Mouse (Mus musculus): ENCODE measurements around the gene Meox2. TPM values are rescaled to one million over a fixed set of nuclear protein-coding genes. Genes with fewer than 3 reads are reported as not detected.
"Not testable (repeated sequence)": the region's sequence is repeated elsewhere in the genome, so short reads cannot be mapped to it uniquely, and the experiment has no call there.

The Meox2 gene
- total RNA-seq (2021), result not detected
- long read RNA-seq, result 0 reads

DNA sequence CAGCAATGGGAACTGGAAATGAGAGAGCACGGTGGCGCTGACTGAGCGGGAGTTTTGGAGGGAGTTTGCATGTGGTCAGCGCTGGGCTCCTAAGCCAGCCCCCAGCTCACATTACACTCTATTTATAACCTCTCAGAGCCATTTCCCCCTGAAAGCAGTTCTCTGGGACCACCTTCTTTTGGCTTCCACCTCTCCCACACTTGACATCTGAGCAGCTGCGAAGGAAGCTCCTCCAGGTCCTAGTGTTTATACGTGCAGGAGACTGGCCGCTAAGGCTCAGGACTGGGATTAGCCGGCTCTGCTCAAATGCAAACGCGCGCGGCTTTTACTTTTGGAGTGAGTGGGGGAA, at the start of gene Meox2:
Gene Meox2 (plus strand): TSS at position 151 of the 349 bp plus-strand sequence.
- peak; percentile 3 to 11 for DNase-seq (ENCODE audit: low spot score in 2 of 2)

DNA sequence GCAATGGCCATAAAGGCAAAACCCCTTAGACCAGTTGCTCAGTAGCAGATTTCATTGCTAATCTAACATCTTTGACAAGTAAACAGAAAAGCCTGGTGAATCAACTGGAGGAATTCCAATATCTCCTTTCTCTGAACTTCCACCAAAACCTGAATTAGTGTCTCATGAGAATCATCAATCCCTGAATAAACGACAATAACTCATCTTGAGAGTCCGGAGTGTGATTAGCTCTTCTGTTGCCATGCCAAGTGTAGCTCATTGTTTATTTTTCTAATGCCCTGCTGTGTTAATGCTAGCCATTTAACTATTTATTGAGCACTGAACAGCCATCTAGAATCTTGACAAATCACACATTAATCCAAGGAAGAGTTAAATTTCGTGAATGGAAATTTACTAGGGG, 35.7 kb upstream of the Meox2 start:
- DNase-seq (ENCODE audit: low spot score in 2 of 2), result no peak

DNA sequence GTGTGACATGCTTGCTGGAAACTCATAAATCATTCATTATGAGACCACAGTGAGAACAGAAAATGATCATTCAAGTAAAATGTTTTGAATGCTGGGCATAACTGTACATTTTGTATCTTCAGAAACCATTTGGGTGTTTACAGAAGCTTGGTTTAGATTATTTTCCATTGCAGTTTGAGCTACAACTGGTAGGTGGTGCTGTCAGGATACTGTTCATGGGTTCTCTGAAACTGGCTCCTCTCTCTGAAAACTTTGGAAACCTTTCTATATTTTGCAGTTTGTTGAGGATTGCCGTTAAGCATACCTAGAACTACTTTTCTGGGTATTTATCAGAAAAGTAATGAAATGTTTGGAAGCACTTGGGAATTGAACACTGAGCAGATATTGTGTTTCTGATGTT, 31.0 kb upstream of the Meox2 start:
- DNase-seq (ENCODE audit: low spot score in 2 of 2), result no peak

DNA sequence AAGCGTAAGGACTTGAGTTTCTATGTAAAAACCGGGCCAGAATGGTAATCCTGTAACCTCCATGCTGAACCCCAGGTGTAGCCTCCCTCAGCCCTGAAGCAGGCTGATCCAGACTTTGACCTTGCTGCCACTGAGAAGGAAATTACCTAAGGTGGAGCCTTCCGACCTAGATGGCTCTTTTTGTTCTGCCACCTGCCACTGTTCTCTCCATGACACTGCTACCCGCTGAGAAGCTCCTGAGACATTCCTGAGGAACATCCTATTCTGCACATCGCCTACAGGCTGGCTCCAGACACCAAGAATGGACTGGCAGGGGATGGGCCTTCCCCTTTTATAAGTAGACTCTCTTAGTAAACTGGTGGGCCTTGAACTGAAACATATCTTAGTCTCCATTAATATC, 28.3 kb upstream of the Meox2 start:
- not testable (repeated sequence) for DNase-seq (ENCODE audit: low spot score in 2 of 2)

DNA sequence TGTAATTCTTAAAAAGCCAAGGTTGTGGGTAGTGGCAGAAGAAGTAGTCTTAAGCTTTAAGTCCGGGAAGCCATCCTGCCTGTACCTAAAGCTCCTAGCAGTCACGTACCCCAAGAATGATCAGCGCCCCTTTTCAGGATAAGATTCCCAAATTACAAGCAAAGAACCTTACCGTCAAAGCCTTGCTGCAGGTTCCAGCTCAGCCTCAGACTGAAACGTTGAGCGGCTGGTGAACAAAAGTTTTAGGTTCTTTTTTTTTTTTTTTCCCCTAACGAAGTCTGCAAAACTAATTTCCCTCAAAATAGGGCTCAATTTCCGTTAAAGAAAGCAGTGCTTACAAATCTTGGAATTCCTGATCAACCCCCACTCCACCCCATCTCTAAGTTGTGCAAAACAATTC, 1.8 kb upstream of the Meox2 start:
- DNase-seq (ENCODE audit: low spot score in 2 of 2), result no peak

DNA sequence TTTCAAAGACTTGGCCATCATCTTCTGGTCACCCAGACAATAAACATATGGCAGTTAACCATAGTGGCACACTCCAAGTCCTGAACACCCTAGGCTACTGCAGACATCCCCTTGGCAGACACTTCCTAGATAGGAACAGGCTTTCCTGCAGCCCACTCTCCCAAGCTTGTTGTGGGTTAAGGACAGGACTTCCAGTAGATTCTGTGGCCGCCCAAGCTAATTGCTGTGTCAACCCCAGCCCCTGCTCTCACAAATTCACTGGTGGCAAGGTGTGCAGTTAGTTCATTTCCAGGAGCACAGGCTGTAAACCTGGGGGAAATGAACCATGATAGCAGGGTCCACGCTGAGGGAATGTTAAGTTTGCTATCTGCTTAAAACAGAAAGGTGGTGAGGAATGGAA, 1.2 kb upstream of the Meox2 start:
- DNase-seq (ENCODE audit: low spot score in 2 of 2), result no peak

DNA sequence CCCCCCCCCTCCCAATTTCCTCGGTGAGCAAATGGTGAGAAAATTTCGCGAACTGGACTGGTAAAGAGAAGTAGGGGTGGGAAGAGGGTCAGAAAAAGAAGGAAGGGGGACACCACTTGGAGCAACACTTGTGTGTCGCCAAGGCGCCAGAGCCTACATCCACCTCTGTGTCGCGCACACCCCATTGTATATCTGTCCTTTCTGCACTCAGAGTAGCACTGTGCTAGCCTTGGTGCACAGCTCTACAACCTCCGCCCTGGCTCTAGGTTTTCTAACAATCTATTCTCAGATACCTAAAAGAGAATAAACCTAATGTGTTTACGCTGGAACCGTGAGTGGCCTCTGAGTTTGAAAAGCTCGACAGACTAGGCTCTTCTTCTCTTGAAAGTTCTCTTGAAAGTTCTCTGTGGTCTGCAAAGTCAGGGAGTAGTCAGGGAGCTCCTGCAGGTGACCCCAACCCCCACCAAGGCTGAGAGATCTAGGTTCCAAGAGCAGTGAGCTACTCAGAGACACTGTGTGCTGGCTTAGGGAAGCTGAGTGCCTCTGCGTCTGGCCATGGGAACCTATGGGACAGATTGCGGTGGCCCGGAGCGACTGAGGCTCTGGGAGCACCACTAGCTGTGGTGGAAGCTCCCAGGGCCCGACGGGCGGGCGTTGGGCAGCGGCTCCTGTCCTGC, 489 bp upstream of the Meox2 start:
- DNase-seq (ENCODE audit: low spot score in 2 of 2), result no peak

DNA sequence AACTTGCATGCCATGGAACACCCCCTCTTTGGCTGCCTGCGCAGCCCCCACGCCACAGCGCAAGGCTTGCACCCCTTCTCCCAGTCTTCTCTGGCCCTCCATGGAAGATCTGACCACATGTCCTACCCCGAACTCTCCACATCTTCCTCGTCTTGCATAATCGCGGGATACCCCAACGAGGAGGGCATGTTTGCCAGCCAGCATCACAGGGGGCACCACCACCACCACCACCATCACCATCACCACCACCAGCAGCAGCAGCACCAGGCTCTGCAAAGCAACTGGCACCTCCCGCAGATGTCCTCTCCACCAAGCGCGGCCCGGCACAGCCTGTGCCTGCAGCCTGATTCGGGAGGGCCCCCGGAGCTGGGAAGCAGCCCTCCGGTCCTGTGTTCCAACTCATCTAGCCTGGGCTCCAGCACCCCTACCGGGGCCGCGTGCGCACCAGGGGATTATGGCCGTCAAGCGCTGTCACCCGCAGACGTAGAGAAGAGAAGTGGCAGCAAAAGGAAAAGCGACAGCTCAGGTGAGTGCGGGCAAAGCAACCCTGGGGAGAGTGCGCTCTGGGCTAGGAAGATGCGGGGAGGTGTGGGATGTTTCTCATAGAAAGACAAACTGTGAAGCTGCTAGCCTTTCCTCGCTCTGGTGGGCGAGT, 606 bp downstream of the Meox2 start:
- DNase-seq (ENCODE audit: low spot score in 2 of 2), result peak; percentile 19 to 40

DNA sequence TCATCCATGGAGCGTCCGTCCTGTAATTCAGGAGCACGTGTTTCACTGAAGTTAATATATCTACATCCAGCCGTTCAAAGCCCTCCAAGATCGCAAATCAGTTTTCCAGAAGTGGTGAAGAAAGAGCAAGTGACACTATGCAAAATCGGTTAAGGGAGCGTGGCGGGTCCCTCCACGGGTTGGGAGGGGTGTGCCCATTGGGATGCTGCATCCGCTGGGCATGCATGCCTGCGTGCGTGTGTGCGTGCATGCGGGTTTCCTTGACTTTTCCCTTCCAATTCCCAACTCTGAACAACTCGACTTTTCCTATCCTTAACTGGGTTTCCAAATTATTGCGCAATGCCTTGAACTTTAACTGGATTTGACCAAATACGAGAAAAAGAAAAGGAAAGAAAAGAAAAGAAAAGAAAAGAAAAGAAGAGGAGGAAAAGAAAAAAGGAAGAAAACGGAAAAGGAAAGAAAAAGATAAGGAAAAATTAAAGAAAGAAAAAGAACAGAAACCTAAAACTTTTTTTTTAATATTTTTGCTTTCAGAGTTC, 1.2 kb downstream of the Meox2 start:
- no peak for DNase-seq (ENCODE audit: low spot score in 2 of 2)

DNA sequence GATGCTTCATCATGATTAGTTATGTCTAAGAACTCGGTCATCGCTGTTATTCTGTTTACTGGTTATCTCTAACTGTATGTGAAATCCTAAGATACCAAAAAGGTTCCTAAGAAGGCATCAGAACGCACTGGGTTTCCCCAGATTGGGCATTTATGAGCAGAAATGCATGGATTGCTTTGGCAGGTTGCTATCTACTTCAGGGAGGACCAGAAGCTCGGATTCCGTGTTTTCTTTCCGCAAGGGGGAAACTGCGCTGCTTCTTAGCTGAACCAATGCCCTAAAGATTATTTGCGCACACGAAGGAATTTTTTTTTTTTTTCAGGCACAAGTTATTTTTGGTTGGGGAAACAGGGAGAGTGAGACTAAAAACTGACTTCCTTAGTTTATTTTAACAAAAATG, 2.6 kb downstream of the Meox2 start:
- DNase-seq (ENCODE audit: low spot score in 2 of 2), result no peak

DNA sequence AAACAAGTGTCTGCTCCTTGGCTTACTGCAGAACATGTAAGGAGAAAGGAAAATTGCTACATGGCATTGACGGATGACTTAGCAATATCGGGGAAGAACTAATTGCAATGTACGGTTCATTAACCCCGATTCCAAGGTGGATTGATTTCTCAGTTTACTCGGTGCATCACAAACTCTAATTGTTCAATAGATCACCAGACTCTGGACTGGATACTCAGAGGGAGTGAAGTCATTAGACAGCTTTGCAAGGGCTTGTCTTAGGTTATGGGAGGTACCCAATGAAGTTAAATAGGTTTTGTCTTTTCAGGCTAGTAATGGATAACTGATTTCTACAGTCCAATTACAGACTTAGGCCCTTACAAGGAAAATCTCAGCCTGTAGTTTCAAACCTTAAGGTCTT, 10.9 kb downstream of the Meox2 start:
- no peak for DNase-seq (ENCODE audit: low spot score in 2 of 2)

DNA sequence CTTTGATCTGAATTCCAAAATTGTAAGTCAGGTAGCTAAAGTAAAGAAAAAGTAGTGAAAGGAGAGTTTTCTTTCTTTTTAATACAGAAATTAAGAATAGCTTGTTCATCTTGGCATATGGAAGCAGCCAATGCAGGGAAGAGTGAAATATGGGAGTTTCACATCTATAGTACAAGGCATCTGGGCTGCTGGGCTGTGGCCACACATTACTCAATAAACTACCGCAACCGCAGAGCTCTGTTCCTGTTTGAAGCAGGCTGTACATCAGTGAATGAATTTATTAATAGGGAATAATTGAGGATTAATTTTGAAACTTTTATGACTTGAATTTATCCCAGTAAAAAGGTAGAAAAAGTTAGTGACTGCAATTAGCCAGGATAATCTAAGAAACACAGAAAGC, 15.4 kb downstream of the Meox2 start:
- DNase-seq (ENCODE audit: low spot score in 2 of 2), result no peak

DNA sequence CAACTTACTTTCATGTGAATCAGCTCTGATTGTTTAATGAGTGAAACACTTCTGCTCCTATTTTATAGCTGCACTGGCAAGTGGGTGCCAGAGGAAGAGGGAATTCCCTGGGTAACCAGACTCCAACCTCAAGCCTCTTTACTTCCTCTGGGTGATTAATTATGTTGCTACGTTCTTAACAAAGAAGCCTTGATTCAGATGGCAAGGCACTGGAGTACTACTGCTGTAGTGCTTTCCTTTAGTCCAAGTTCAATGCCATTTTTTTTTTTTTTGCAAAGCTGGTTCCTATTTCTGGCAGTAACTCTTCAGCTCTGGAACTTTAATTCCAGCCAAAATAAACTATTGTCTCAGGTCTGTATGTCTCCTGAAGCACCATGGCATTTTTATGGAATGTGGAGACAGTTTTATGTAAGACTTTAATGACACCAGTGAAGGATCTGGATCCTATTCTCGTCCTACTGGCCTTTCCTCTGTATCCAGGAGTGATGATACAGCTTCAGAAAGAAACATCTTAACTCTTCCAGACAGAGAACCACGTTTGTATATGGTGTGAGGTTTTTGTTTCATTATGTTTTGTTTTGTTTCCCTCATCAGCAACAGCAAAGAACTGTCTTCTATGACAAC, 33.9 kb downstream of the Meox2 start:
- DNase-seq (ENCODE audit: low spot score in 2 of 2), result no peak

DNA sequence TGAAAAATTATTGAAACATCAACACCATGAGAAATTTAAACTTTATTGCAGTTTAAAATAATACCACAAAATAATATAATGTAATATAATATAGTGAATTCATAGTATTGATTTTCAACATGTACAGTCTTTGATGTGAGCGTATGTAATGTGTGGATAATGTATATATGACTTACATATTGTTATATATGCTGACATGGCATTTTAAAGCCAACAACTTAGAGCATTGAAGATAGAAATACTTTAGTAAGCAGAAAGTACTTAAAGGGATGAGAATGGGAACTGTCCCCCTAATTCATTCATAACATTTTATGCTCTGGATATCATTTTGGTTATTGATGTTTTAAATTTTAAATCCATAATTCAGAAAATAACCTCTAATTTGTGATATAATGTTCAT, 35.5 kb downstream of the Meox2 start:
- DNase-seq (ENCODE audit: low spot score in 2 of 2), result no peak

DNA sequence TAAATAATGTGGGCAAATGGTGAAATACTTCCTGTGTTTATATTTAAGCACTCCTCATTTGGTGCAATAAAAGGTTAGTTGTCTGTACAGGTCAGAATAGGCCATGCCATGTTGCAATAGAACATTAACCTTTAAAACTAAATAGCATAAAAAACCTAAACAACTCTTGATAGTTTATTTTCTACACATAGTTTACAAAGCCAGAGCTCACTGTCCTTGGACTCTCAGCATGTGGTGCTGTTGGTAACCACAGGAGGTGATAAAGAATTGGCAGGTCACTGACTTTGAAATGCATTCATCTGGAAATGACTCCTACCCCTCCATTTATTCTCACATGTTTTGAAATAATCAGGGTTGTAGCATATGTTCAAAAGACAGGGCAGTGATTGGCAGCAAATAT, 59.4 kb downstream of the Meox2 start:
- no peak for DNase-seq (ENCODE audit: low spot score in 2 of 2)

DNA sequence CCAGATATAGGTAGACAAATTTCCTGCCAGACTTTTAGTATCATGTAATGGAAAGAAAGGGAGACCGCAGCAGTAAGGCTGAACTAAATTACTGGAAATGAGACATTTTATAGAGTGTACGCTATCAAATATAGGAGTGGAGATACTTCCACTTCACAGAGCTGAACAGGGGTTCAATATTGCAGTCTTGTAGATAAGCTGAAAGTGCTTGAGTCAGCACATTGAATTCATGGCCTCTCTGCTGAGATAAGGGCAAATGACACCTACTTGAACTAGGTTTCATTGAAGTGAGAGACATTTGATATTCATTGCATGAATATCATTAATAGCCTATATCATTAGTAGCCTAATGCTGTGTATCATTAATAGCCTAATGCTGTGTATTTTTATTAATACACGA, 65.0 kb downstream of the Meox2 start:
- no peak for DNase-seq (ENCODE audit: low spot score in 2 of 2)

DNA sequence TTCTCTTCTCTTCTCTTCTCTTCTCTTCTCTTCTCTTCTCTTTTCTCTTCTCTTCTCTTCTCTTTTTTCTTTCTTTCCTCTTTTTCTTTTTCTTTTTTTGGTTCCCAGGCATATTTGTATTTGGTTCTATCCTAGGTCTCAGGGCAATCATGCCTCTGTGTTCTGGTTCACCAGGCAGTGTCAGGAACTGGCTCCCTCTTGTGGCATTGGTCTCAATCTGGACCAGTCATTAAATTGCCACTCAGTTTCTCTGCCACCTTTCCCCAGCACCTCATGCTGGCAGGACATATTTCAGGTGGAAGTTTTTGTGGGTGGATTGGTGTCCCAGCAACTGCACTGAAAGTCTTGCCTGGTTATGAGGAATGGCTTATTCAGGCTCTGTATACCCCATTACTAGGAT, 75.3 kb downstream of the Meox2 start:
- peak; percentile 5 to 24 for DNase-seq (ENCODE audit: low spot score in 2 of 2)

DNA sequence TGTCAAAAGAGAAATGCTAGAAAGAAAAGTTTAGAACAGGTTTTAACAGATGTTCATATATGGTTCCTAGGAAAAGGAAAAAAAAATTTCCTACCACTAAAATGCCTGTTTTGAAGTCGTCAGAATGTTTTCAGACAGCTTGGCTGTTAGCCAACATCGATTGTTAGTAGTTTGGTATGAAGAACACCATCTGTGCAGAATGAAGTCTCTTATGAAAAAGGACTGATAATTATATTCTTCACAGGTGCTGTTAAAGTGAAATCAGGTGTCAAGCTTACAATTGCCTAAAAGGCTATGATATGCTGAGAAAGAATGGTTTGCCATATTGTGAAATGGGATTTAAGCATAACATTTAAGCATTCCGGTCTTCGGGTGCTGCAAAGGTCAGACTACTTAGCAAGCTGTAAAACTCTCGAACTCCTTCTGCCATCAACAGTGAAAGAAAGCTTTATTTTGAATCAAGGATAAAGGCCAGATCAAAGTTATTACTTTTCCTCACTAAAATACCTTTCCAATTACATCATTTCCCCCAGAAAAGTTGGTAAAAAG, 80.7 kb downstream of the Meox2 start:
- DNase-seq (ENCODE audit: low spot score in 2 of 2), result no peak
